Mouse (Mus musculus) liver, embryonic 15.5 days (tissue): Measurements from ENCODE around the gene 4933407L21Rik. TPM values are rescaled to one million over a fixed set of nuclear protein-coding genes. Genes with fewer than 3 reads are reported as not detected.

Source experiments
- ATAC-seq: fragments of 200-750 bp; cut with Nextera tagmentation; 2 replicates; pipeline ENCODE4 v1.8.0; 2017; ENCODE audit warnings: moderate number of reproducible peaks, mild to moderate bottlenecking, moderate library complexity; ENCODE audit not compliant: insufficient read depth
- H3K27ac ChIP-seq: fragments of 300-500 bp; sonication (generic); replicated peaks from 2 replicates; pipeline ENCODE4 v1.5.1; 2015; ENCODE audit warnings: mild to moderate bottlenecking, inconsistent platforms
- H3K27me3 ChIP-seq: fragments of 300-500 bp; sonication (generic); 2 replicates; pipeline ENCODE4 v1.6.1; 2015; ENCODE audit warnings: mild to moderate bottlenecking, inconsistent platforms
- H3K36me3 ChIP-seq: fragments of 300-500 bp; sonication (generic); replicated peaks from 2 replicates; pipeline ENCODE4 v1.6.1; 2015; ENCODE audit warnings: moderate library complexity, mild to moderate bottlenecking, inconsistent platforms
- H3K4me1 ChIP-seq: fragments of 300-500 bp; sonication (generic); replicated peaks from 2 replicates; pipeline ENCODE4 v1.6.1; 2015; ENCODE audit warnings: inconsistent platforms
- H3K4me2 ChIP-seq: fragments of 300-500 bp; sonication (generic); 2 replicates; pipeline ENCODE4 v1.6.1; 2015; ENCODE audit warnings: moderate library complexity, mild to moderate bottlenecking, inconsistent platforms
- H3K4me3 ChIP-seq: fragments of 300-500 bp; sonication (generic); replicated peaks from 2 replicates; pipeline ENCODE4 v1.5.1; 2015; ENCODE audit warnings: mild to moderate bottlenecking, inconsistent platforms
- H3K9ac ChIP-seq: fragments of 300-500 bp; sonication (generic); 2 replicates; pipeline ENCODE4 v1.6.1; 2015; ENCODE audit warnings: moderate library complexity, mild to moderate bottlenecking, inconsistent platforms
- H3K9me3 ChIP-seq: fragments of 300-500 bp; sonication (generic); replicated peaks from 2 replicates; pipeline ENCODE4 v1.6.1; 2016; ENCODE audit warnings: inconsistent platforms
- WGBS: fragments of 180-500 bp; shearing (Covaris S2); methylation state at CpG from one replicate; pipeline ENCODE4 v1.1.7; 2015; ENCODE audit warnings: mixed read lengths; ENCODE audit not compliant: insufficient replicate concordance; 5-methylcytosine and 5-hydroxymethylcytosine counted together
- polyA plus RNA-seq: library from polyadenylated mRNA; unstranded; fragments of >200 nt; fragmentation: Nextera tagmentation; extraction: Ambion mirVana; gene quantifications from 2 replicates; pipeline ENCODE4 v1.2.1, GENCODE M21; 2015

Gene 4933407L21Rik
- polyA plus RNA-seq, 1 experiment from 2014 or later: not detected

DNA sequence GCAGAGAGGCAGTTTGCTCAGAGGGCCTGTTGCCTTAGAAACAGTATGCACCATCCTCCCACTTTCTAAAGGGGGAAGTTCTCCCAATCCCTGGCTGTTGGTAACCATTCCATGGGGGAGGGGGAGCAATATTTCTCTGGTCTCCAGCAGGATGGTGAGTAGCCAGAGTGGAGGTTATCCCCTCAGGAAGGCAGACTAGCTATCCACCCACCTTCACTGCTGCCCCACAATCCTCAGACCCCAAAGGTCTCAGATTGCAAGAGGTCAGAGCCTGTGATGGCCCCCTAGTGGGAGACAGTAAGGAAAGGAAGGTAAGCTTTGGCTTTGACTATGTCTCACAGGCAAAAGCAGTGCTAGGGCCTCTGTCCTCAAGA, 28.9 kb upstream of the 4933407L21Rik start:
- Histone ChIP-seq H3K36me3 (0 out of 2 replicates have a peak, but pooled peaks cover 2% of the 10 kb centered on the region), H3K4me2 (no peak overlapping the region), H3K27me3 (no peaks in the 10 kb centered on the region), H3K9me3 (no peaks in the 10 kb centered on the region), H3K4me3 (no peak overlapping the region), H3K4me1 (peaks cover 71% of the 10 kb centered on the region), H3K27ac (no peak overlapping the region), H3K9ac (no peak overlapping the region)
- no peak for ATAC-seq

DNA sequence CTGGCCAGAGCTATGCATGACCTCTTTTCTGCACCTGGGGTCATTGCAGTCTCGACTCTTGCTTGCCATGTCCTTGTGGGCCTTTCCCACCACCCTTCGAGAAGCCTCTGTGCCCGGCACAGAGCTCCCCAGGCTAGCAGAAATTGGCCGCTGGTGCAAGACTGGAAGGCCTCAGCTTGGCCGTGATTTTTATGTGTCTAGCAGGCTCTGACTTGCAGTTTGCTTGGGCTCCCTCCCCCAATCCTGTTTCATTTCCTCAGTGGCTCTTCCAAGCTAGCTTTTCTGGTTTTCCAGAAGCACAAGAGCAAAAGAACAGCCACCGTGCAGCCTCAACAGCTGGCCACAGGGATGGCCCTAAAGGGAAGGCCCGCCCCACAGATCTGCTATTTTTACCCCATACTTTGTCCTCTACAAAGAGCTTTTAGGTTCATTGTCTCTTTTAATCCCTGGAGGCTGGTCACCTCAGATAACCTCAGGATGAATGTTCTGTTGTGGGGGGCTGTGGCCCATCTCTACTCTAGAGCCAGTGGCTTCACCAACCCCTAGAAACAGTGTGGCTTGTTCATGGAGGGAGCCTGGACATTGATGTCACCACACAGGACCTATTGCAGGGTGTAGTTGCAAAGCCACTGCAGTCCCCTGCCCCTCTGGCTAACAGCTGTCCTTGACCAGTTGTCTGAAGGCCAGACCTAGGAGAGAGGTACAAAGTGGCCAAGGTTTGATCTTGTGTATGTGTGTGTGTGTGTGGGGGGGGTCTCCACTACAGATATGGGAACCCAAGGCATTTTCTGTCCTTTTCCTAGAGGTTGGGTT, 27.6 kb upstream of the 4933407L21Rik start:
- no peaks in the 10 kb centered on the region for H3K9me3 ChIP-seq
- H3K9ac ChIP-seq: no peak overlapping the region
- no peak overlapping the region for H3K4me3 ChIP-seq
- no peak for ATAC-seq
- peaks cover 7% of the 10 kb centered on the region; the same call in 1 of the 2 replicates for H3K36me3 ChIP-seq
- peaks cover 60% of the 10 kb centered on the region for H3K4me1 ChIP-seq
- H3K27ac ChIP-seq: no peak overlapping the region
- WGBS: 48% methylated on average over 7 of the region's 7 CpGs
- H3K4me2 ChIP-seq: no peak overlapping the region
- H3K27me3 ChIP-seq: no peaks in the 10 kb centered on the region

DNA sequence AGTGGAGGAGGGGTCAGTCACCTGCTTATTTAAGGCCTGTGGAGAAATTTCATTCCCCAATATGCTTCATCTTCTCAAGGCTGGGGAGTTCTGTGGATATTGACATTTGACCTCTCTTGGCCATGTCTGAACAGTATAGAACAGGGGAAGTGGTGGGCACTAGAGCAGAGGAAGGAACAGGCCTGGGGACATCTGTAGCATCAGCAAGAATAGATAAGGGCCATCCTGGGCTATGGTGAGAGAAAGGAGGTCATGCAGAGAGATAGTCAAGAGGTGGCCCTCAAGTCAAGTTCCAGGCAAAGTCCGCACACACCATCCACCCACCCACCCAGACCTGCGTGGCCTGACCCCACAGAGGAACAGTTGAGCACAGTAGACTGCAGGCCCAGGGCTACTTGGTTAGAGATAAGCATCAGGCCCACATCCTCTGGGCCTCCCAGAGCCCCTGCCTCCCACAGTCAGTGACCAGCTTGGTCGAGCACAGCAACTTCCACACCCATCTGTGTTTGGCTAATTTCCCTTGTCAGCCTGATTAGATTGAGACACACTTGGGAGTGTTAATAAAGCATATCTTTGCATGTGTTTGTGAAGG, 26.7 kb upstream of the 4933407L21Rik start:
- WGBS: 34% methylated on average over 3 of the region's 3 CpGs
- peaks cover 13% of the 10 kb centered on the region for H3K36me3 ChIP-seq
- peaks cover 51% of the 10 kb centered on the region for H3K4me1 ChIP-seq
- no peak overlapping the region for H3K4me3 ChIP-seq
- no peak overlapping the region for H3K27ac ChIP-seq
- no peak overlapping the region for H3K4me2 ChIP-seq
- no peak for ATAC-seq
- no peaks in the 10 kb centered on the region for H3K9me3 ChIP-seq
- H3K9ac ChIP-seq: no peak overlapping the region
- no peaks in the 10 kb centered on the region for H3K27me3 ChIP-seq

DNA sequence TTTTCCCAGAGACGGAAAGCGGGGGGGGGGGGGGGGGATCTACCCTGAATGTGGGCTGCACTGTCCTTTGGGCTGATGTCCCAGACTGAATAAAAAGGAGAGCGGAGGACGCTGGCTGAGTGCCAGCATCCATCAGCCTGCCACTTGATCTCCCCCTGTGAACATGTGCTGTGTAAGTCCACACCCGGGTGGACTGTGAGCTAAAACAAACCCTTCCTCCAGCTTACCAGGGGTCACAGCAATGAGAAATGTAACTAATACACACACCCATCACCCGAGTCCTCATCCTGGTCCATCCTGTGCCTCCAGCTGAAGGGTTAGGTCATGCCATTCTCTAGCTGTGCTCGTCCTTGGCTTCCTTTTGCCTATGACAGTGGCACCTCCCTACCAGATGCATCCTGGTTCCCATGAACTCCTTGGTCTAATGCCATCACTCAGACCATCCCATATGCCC, 26.1 kb upstream of the 4933407L21Rik start:
- 0 out of 2 replicates have a peak, but pooled peaks have one; percentile 10 for ATAC-seq
- Histone ChIP-seq H3K4me1 (peaks cover 46% of the 10 kb centered on the region), H3K4me2 (no peak overlapping the region), H3K9ac (no peak overlapping the region), H3K27me3 (no peaks in the 10 kb centered on the region), H3K4me3 (no peak overlapping the region), H3K27ac (no peak overlapping the region), H3K9me3 (no peaks in the 10 kb centered on the region), H3K36me3 (peaks cover 18% of the 10 kb centered on the region)
- WGBS: 53% methylated on average over 7 of the region's 7 CpGs

DNA sequence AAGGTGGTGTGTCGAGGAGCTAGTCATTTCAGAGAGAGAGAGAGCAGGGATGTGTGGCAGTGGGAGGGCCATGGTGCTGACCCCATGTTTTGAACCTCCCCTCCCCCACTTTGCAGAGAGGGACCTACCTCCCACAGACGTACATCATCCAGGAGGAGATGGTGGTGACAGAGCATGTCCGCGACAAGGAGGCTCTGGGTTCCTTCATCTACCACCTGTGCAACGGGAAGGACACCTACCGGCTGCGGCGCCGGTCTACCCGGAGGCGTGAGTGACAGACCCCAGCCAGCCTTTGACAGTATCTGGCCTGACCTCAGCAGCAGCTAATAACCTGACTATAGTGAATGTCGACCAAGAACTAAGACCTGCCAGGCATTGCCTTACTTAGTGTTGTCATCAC, 21.4 kb upstream of the 4933407L21Rik start:
- no peaks in the 10 kb centered on the region for H3K9me3 ChIP-seq
- H3K27ac ChIP-seq: no peak overlapping the region
- ATAC-seq: no peak
- H3K4me2 ChIP-seq: no peak overlapping the region
- H3K4me3 ChIP-seq: no peak overlapping the region
- WGBS: 80% methylated on average over 12 of the region's 12 CpGs
- H3K36me3 ChIP-seq: peaks cover 20% of the 10 kb centered on the region
- no peaks in the 10 kb centered on the region for H3K27me3 ChIP-seq
- peaks cover 4% of the 10 kb centered on the region for H3K4me1 ChIP-seq
- no peak overlapping the region for H3K9ac ChIP-seq

DNA sequence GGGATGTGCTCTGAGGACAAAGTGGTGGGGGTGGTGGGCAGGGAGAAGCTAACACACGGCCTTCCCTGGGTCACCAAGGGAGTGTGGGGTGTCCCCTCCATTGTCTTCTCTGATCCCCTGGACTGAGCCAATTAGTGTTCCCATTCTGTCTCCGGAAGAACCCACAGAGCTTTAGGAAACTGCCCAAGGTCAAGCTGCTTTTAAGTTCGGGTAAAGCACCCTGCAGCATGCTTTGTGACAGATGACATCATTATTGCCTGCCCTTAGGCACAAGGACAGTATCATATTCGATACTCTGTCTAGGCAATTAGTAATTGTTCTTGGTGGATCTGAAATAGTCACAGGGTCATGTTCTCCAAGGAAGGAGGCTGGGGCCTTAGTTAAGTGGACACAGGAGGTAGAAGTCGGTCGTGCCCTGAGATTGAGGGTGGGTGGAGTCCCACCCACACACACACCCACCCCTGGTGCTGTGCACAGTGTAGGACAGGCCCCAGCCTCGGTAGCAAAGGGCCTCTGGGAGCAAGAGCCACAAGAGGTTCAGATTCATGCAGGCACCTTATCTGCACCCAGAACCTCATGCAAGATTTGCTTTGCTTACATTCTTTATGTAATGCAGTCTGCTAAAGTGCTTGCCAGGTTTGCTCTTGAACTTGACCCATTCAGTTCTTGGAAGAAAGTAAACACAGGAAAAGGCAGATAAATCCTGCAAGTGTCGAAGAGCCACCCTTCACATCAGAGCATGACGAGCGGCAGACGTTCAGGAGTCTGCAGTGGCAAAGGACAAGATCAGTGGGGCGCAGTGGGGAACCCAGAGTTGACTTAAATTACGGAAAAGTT, 19.3 kb upstream of the 4933407L21Rik start:
- ATAC-seq: no peak
- 54% methylated on average over 13 of the region's 13 CpGs for WGBS

DNA sequence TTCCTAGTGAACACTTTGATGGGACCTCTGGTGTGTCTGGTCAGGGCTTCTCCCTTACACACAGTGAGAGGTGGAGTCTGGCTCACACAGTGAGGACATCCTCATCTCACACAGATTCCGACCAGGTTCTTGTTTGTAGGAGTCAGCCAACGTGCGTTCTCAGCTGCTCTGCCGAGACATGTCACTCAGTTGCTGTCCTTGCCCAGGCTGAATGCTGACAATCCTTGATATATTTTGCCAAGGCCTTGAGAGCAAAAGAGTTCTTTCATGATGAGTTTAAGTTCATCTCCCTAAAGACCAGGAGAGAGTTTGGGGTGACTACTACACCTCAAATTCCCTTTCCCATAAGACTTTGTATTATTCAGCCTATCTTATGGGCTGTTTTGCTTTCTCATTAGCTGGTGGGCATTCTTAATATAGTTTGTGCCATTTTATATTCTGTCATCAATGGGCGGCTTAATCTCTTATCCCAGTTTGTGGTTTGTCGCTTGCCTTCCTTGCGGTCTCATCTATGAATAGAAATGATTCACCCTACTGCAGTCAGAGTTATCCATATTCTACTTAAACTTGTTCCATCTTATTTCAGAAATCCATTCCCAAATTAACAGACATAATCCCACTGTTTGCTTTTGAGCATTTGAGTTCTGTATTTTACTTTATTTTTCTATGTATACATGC, 15.1 kb upstream of the 4933407L21Rik start:
- no peaks in the 10 kb centered on the region for H3K36me3 ChIP-seq
- no peak for ATAC-seq
- no peak overlapping the region for H3K27ac ChIP-seq
- H3K4me2 ChIP-seq: no peak overlapping the region
- no peaks in the 10 kb centered on the region for H3K9me3 ChIP-seq
- H3K4me3 ChIP-seq: no peak overlapping the region
- 57% methylated on average over 7 of the region's 7 CpGs for WGBS
- no peaks in the 10 kb centered on the region for H3K4me1 ChIP-seq
- H3K27me3 ChIP-seq: no peaks in the 10 kb centered on the region
- no peak overlapping the region for H3K9ac ChIP-seq

More for the DNA sequence above, 19.3 kb upstream of the 4933407L21Rik start:
- Histone ChIP-seq H3K36me3 (peaks cover 19% of the 10 kb centered on the region), H3K9me3 (no peaks in the 10 kb centered on the region), H3K4me2 (no peak overlapping the region), H3K27ac (no peak overlapping the region), H3K27me3 (no peaks in the 10 kb centered on the region), H3K9ac (no peak overlapping the region), H3K4me3 (no peak overlapping the region), H3K4me1 (no peaks in the 10 kb centered on the region)

DNA sequence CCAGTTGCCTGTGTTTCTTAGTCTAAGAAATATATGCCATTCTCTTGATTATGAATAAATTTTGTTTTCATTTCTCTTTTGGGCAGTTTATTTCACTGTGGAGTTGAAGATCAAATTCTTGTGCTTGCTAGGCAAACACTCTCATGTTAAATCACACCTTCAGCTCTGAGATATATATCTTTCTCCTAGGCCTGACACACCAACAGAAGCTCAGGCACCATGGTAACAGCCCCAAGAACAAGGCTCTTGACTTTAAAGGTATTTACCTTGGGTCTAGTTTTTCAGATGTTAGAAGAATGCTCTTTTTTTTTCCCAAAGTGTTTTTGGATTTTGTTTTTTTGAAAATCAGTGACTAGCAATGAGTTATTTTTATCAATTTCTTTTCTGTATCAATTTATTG, 12.4 kb upstream of the 4933407L21Rik start:
- H3K9me3 ChIP-seq: no peaks in the 10 kb centered on the region
- no peak overlapping the region for H3K9ac ChIP-seq
- H3K4me1 ChIP-seq: no peaks in the 10 kb centered on the region
- H3K27ac ChIP-seq: no peak overlapping the region
- no peak overlapping the region for H3K4me3 ChIP-seq
- H3K36me3 ChIP-seq: no peaks in the 10 kb centered on the region
- no peak for ATAC-seq
- H3K4me2 ChIP-seq: no peak overlapping the region
- no peaks in the 10 kb centered on the region for H3K27me3 ChIP-seq

DNA sequence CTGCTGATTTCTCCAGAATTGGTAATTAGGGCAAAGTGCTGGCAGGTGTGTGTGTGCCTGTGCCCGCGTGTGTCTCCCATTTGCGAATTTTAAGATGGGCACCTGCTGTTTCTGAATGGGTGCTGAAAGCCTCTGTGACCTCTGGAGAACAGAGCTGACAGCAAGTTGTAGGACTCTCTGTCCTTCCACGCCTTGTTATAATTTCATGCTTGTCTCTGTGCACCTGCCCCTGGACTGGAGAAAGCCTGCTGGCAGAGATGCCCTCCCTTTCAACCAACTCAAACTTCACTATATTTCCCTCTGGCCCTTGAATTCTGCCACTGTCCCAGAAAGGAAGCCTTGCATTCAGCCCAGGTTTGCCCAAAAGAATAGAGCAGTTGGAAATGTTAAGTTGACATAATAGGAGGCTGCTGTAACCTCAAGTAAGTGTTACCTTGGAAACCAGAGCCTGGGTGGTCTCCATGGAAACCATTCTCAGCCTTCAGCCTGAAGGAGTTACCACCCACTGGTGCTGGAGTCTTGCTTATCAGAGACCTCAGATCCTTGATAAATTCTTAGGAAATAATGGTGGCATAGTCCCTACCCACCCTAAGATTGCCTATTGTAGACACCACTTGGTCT, 11.3 kb upstream of the 4933407L21Rik start:
- Histone ChIP-seq H3K36me3 (no peaks in the 10 kb centered on the region), H3K27me3 (no peaks in the 10 kb centered on the region), H3K9me3 (no peaks in the 10 kb centered on the region), H3K4me3 (no peak overlapping the region), H3K4me1 (no peaks in the 10 kb centered on the region), H3K4me2 (no peak overlapping the region), H3K27ac (no peak overlapping the region), H3K9ac (no peak overlapping the region)
- WGBS: 56% methylated on average over 4 of the region's 4 CpGs
- no peak for ATAC-seq

DNA sequence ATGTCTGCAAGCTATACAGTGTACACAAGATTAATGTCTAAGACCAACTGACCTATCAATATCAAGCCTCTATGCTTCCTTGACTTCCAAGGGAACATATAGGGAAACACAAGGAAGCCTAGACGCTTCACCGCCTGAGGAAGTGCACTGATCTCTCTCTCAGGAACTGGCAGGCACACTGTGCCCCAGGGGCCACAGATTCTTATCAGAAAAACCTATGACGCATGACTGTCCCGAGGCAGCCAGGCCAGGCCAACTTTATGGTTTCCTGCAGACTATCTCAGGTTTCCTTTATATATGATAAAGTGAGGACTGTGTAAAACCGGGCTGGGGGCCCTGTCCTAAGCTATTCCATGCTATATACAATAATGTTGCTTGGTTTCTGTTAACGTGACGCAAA, 8.7 kb upstream of the 4933407L21Rik start:
- Histone ChIP-seq H3K9me3 (no peaks in the 10 kb centered on the region), H3K4me1 (peaks cover 10% of the 10 kb centered on the region), H3K36me3 (no peaks in the 10 kb centered on the region), H3K4me3 (no peak overlapping the region), H3K9ac (no peak overlapping the region), H3K27me3 (no peaks in the 10 kb centered on the region), H3K27ac (no peak overlapping the region), H3K4me2 (no peak overlapping the region)
- 24% methylated on average over 7 of the region's 7 CpGs for WGBS
- no peak for ATAC-seq
